Mouse (Mus musculus) lung, adult 2 months (tissue): ENCODE data around the gene Elk1. TPM values are rescaled to one million over a fixed set of nuclear protein-coding genes. Genes with fewer than 3 reads are reported as not detected.
A peak's percentile ranks its signal among the peaks of the same experiment; 100 is the strongest.

Source experiments
- DNase-seq: peaks from one replicate; pipeline ENCODE4 v3.0.0; 2022
- H3K4me1 ChIP-seq: fragments of 200-500 bp; 2 replicates; pipeline ENCODE4 v1.6.1; 2011; ENCODE audit warnings: low read length; ENCODE audit not compliant: control insufficient read depth, insufficient read depth
- H3K4me3 ChIP-seq: fragments of 200-500 bp; replicated peaks from 2 replicates; pipeline ENCODE3; 2011; ENCODE audit warnings: low read depth, mild to moderate bottlenecking, control low read depth, low read length; ENCODE audit errors: extremely low read depth
- CTCF ChIP-seq: fragments of 200-500 bp; IDR thresholded peaks from 2 replicates; pipeline ENCODE4 v1.5.1; 2011; ENCODE audit warnings: mild to moderate bottlenecking, low read length, control low read depth; ENCODE audit not compliant: insufficient read depth
- POLR2A ChIP-seq: fragments of 200-500 bp; IDR thresholded peaks from 2 replicates; pipeline ENCODE4 v1.6.1; 2011; ENCODE audit warnings: low read depth, mild to moderate bottlenecking, control low read depth, low read length, borderline replicate concordance; ENCODE audit errors: extremely low read depth
- WGBS: fragments of 180-500 bp; shearing (Covaris S2); methylation state at CpG from one replicate; pipeline ENCODE4 v1.1.7; 2018; 5-methylcytosine and 5-hydroxymethylcytosine counted together
- polyA plus RNA-seq: library from polyadenylated mRNA; depleted of rRNA; stranded (reverse); fragments of >200 nt; gene quantifications from 2 replicates; pipeline ENCODE4 v1.2.3, GENCODE M21; 2012; rRNA removed

Elk1 gene
- polyA plus RNA-seq, 1 experiment: 11.5 TPM

GRCm38 (mm10) chrX:20921366-20921765 lies 29.0 kb downstream of the Elk1 start:
- no peak for TF ChIP-seq CTCF
- TF ChIP-seq POLR2A: no peak
- no peak for DNase-seq
- H3K4me3 ChIP-seq: no peak overlapping the region
- no peaks in the 10 kb centered on the region; the same call in 1 of the 2 replicates for H3K4me1 ChIP-seq
- WGBS: 54% methylated on average over 5 of the region's 5 CpGs

- Histone ChIP-seq H3K4me1 (no peaks in the 10 kb centered on the region; the same call in 1 of the 2 replicates), H3K4me3 (peak within 1 kb of the TSS; percentile 28)
- peak; percentile 51 for DNase-seq
- no peak for TF ChIP-seq CTCF
- TF ChIP-seq POLR2A: no peak
- 33% methylated on average over 44 of the region's 44 CpGs for whole genome bisulfite sequencing
Observed at GRCm38 (mm10) chrX:20920844-20921364, 29.5 kb downstream of the Elk1 start, which contains the start of gene Syn1. TSS of gene Syn1 (minus strand) at chrX:20921004.

GRCm38 (mm10) chrX:20920249-20920843 lies 30.1 kb downstream of the Elk1 start:
- DNase-seq: peak; percentile 4
- no peaks in the 10 kb centered on the region; the same call in 1 of the 2 replicates for H3K4me1 ChIP-seq
- H3K4me3 ChIP-seq: peak overlapping the region; percentile 28
- TF ChIP-seq CTCF (no peak), POLR2A (no peak)
- WGBS: 26% methylated on average over 49 of the region's 49 CpGs

GRCm38 (mm10) chrX:20915075-20915474 lies 35.3 kb downstream of the Elk1 start:
- no peak overlapping the region for H3K4me3 ChIP-seq
- no peaks in the 10 kb centered on the region for H3K4me1 ChIP-seq
- TF ChIP-seq POLR2A (no peak), CTCF (no peak)
- DNase-seq: no peak

- no peak for DNase-seq
- no peak for TF ChIP-seq POLR2A
- TF ChIP-seq CTCF: no peak
- Histone ChIP-seq H3K4me1 (no peaks in the 10 kb centered on the region), H3K4me3 (no peak overlapping the region)
- WGBS: 70% methylated on average over 6 of the region's 6 CpGs
Observed at GRCm38 (mm10) chrX:20913726-20914125, 36.7 kb downstream of the Elk1 start.

GRCm38 (mm10) chrX:20910074-20910473 lies 40.3 kb downstream of the Elk1 start:
- 38% methylated on average over 3 of the region's 3 CpGs for WGBS
- no peak overlapping the region for H3K4me3 ChIP-seq
- DNase-seq: no peak
- H3K4me1 ChIP-seq: no peaks in the 10 kb centered on the region
- TF ChIP-seq CTCF (no peak), POLR2A (no peak)

Other genes starting within 250 kb of the Elk1 start
- 10.9 and 13.8 TPM in 2 replicates for gene Usp11, start 246.7 kb downstream of the Elk1 start, polyA plus RNA-seq
- 149 and 167 TPM in 2 replicates for gene Araf, start 152.8 kb downstream of the Elk1 start, polyA plus RNA-seq
- 14.6 and 15.3 TPM in 2 replicates for gene Timp1, start 80.4 kb downstream of the Elk1 start, polyA plus RNA-seq
- 1.1 and 1.2 TPM in 2 replicates for gene Syn1, start 29.6 kb downstream of the Elk1 start, polyA plus RNA-seq
- gene Cfp, start 19.1 kb downstream of the Elk1 start, polyA plus RNA-seq: 27.1 and 33.1 TPM in 2 replicates
- gene Uxt, start 11.4 kb upstream of the Elk1 start, polyA plus RNA-seq: 10.4 and 13.9 TPM in 2 replicates
- gene Zfp182, start 111.7 kb upstream of the Elk1 start, polyA plus RNA-seq: 0.86 and 1.3 TPM in 2 replicates
- gene Spaca5, start 117.8 kb upstream of the Elk1 start, polyA plus RNA-seq: not detected in 2 replicates
- 0.14 and 0.24 TPM in 2 replicates for gene Zfp300, start 138.9 kb upstream of the Elk1 start, polyA plus RNA-seq
- not detected in 2 replicates for gene Ssxa1, start 165.2 kb upstream of the Elk1 start, polyA plus RNA-seq
- not detected in 2 replicates for gene Gm21876, start 225.0 kb upstream of the Elk1 start, polyA plus RNA-seq